Mouse (Mus musculus): ENCODE data around the gene Dcst1. TPM values are rescaled to one million over a fixed set of nuclear protein-coding genes. Genes with fewer than 3 reads are reported as not detected.
A peak's percentile ranks its signal among the peaks of the same experiment; 100 is the strongest.

Dcst1 gene
- polyA plus RNA-seq, 1 experiment = 74.5 TPM

DNA sequence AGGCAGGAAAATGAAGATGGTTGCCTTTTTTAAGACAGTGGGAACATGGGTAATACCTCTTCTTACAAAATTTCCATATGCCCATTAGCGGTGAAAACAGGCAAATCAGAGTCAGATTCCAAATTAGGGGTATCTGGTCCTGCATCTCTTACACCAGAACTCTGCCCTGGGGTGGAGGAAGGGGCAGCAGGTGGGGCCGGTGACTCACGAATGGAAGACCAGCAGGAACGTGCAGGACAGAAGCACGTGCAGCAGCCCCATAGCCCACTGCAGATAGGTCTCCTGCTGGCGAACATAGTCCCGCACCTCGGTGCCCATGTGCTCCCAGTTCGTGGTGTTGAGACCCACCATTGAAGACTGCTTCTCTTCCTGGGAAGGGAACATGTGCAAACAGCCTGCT is 9.0 kb downstream of the Dcst1 start:
- Histone ChIP-seq H3K27ac (ENCODE audit: control insufficient read depth, insufficient read depth, low read depth, low read length) (no peak overlapping the region), H3K27me3 (ENCODE audit: control insufficient read depth, insufficient read depth, low read length) (no peaks in the 10 kb centered on the region), H3K4me3 (ENCODE audit: control insufficient read depth, low read depth, low read length) (no peak overlapping the region), H3K4me1 (ENCODE audit: control insufficient read depth, insufficient read depth, low read length) (peaks cover 2% of the 10 kb centered on the region; the same call in 1 of the 2 replicates), H3K36me3 (ENCODE audit: control insufficient read depth, insufficient read depth, low read length) (no peaks in the 10 kb centered on the region)
- TF ChIP-seq CTCF (IDR thresholded peaks at IDR 0.05; ENCODE audit: control insufficient read depth, insufficient read depth, insufficient replicate concordance, low read depth, low read length) = no peak

DNA sequence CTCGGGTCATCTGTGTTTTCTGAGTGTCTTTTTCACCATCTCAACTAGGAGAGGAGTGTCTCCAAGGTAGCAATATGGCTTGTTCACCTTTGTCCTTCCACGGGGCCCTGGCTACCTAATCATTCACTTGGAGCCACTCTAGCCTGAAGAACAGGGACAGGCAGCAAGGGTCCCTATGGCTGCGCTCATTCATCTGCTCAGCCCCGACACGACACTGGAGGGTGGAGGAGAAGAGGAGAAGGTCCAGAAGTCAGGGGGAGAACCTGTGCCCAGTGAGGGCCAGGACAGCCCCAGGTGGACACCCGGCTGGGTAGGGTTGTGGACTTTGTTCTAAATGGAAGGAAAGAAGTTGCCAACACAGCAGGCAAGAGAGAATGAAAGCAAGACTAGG is 9.5 kb downstream of the Dcst1 start:
- TF ChIP-seq CTCF (IDR thresholded peaks at IDR 0.05; ENCODE audit: control insufficient read depth, insufficient read depth, insufficient replicate concordance, low read depth, low read length) (no peak), POLR2A (IDR thresholded peaks at IDR 0.05; ENCODE audit: control insufficient read depth, low read depth, low read length) (no peak)
- H3K27ac ChIP-seq (ENCODE audit: control insufficient read depth, insufficient read depth, low read depth, low read length) = no peak overlapping the region
- no peaks in the 10 kb centered on the region for H3K27me3 ChIP-seq (ENCODE audit: control insufficient read depth, insufficient read depth, low read length)
- H3K4me1 ChIP-seq (ENCODE audit: control insufficient read depth, insufficient read depth, low read length) = peaks cover 4% of the 10 kb centered on the region; the same call in 1 of the 2 replicates
- H3K36me3 ChIP-seq (ENCODE audit: control insufficient read depth, insufficient read depth, low read length) = no peaks in the 10 kb centered on the region
- no peak overlapping the region for H3K4me3 ChIP-seq (ENCODE audit: control insufficient read depth, low read depth, low read length)

DNA sequence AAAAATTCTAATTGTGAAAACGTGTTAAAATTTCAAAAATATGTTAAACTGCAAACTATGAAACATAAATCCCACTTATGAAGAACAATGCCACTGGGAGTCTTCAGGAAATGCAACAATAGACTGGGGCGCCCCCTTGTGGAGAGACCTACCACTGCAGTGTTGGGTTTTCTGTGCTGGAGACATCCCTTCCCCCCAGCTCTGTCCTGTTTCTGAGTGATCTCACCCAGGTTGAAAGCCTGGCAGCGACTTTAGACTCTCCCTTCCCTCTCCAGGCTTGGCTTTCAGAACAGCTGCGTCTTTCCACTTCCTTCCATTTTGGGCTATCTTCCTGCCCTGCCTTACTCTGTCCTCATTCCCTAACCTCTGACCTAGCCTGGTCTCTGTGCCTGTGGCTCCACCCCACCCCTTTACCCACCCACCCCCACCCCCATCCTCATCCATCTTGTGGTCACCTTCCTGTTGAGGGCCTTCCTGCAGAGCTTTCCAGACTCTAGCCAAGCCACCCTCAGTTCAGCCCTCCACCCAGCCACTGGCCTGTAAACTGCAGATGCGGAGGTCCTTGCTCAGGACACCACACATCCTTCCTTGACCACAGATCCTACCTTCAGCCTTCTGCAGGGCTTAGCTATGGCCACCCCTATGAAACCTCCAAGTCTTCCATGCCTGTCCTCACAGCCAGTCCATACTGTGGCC is 10.1 kb downstream of the Dcst1 start:
- TF ChIP-seq POLR2A (IDR thresholded peaks at IDR 0.05; ENCODE audit: control insufficient read depth, low read depth, low read length) (no peak), CTCF (IDR thresholded peaks at IDR 0.05; ENCODE audit: control insufficient read depth, insufficient read depth, insufficient replicate concordance, low read depth, low read length) (peak; percentile 73; the same call in 1 of the 2 replicates)
- H3K27me3 ChIP-seq (ENCODE audit: control insufficient read depth, insufficient read depth, low read length) = no peaks in the 10 kb centered on the region

DNA sequence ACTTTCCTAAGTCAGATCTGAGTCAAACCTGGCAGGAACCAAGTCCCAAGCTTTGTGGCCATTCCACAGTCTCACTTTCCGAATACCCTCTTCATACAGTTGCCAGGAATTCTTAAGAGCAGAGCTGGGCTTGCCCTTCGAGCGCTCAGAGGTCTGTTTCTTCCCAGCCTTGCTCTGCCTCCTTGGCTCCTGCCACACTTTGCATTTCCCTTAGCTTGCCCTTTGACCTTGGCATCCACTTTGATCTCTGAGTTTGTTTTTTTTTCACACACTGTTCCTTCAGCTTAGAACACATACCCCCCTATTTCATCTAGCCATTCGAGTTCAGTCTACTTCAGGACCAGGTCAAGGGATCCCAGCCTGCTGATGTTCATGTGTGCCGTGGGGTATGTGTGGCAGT is 13.8 kb downstream of the Dcst1 start:
- Histone ChIP-seq H3K27ac (ENCODE audit: control insufficient read depth, insufficient read depth, low read depth, low read length) (no peak overlapping the region), H3K4me3 (ENCODE audit: control insufficient read depth, low read depth, low read length) (no peak overlapping the region), H3K36me3 (ENCODE audit: control insufficient read depth, insufficient read depth, low read length) (no peaks in the 10 kb centered on the region), H3K4me1 (ENCODE audit: control insufficient read depth, insufficient read depth, low read length) (peaks cover 21% of the 10 kb centered on the region), H3K27me3 (ENCODE audit: control insufficient read depth, insufficient read depth, low read length) (no peaks in the 10 kb centered on the region)
- TF ChIP-seq CTCF (IDR thresholded peaks at IDR 0.05; ENCODE audit: control insufficient read depth, insufficient read depth, insufficient replicate concordance, low read depth, low read length) (no peak), POLR2A (IDR thresholded peaks at IDR 0.05; ENCODE audit: control insufficient read depth, low read depth, low read length) (no peak)

More for the DNA sequence above, 10.1 kb downstream of the Dcst1 start:
- Histone ChIP-seq H3K27ac (ENCODE audit: control insufficient read depth, insufficient read depth, low read depth, low read length) (no peak overlapping the region), H3K4me1 (ENCODE audit: control insufficient read depth, insufficient read depth, low read length) (peaks cover 9% of the 10 kb centered on the region; the same call in 1 of the 2 replicates), H3K4me3 (ENCODE audit: control insufficient read depth, low read depth, low read length) (no peak overlapping the region), H3K36me3 (ENCODE audit: control insufficient read depth, insufficient read depth, low read length) (no peaks in the 10 kb centered on the region)

DNA sequence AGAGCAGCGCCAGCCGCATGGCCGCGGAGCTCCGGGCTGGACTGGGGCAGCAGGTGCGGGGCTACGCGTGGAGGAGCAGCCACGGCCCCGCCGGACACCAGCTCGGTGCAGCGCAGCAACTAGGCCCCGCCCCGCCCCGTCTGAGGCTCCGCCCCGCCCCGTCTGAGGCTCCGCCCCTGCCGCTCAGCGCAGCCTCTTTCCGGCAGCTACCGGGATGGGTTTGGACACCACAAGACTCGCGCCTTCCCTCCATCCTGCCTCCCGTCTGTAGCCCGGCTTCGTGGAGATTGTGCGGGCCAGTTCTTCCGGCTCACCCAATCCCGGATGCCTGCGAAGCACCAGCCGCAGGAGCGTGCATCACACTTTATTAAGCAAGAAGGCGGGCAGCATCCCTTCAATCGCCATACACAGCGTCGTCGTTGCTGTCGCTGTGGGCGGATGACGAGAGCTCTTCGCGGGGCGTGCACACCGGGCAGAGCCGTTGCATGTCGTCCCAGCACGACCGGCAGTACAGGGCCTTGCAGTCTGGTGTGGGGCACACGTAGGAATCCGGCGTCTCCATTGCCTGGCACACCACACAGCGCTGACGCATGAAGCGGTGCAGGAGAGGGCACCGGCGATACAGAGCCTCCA is 15.1 kb downstream of the Dcst1 start, which contains the start of gene Adam15:
TSS of gene Adam15 (minus strand) at position 128 of the 633 bp plus-strand sequence.
- TF ChIP-seq CTCF (IDR thresholded peaks at IDR 0.05; ENCODE audit: control insufficient read depth, insufficient read depth, insufficient replicate concordance, low read depth, low read length) (no peak), POLR2A (IDR thresholded peaks at IDR 0.05; ENCODE audit: control insufficient read depth, low read depth, low read length) (peak; percentile 37)
- Histone ChIP-seq H3K27me3 (ENCODE audit: control insufficient read depth, insufficient read depth, low read length) (no peaks in the 10 kb centered on the region), H3K4me3 (ENCODE audit: control insufficient read depth, low read depth, low read length) (peak within 1 kb of the TSS; percentile 84), H3K27ac (ENCODE audit: control insufficient read depth, insufficient read depth, low read depth, low read length) (peak within 1 kb of the TSS; percentile 30), H3K4me1 (ENCODE audit: control insufficient read depth, insufficient read depth, low read length) (peaks cover 21% of the 10 kb centered on the region), H3K36me3 (ENCODE audit: control insufficient read depth, insufficient read depth, low read length) (no peaks in the 10 kb centered on the region)

DNA sequence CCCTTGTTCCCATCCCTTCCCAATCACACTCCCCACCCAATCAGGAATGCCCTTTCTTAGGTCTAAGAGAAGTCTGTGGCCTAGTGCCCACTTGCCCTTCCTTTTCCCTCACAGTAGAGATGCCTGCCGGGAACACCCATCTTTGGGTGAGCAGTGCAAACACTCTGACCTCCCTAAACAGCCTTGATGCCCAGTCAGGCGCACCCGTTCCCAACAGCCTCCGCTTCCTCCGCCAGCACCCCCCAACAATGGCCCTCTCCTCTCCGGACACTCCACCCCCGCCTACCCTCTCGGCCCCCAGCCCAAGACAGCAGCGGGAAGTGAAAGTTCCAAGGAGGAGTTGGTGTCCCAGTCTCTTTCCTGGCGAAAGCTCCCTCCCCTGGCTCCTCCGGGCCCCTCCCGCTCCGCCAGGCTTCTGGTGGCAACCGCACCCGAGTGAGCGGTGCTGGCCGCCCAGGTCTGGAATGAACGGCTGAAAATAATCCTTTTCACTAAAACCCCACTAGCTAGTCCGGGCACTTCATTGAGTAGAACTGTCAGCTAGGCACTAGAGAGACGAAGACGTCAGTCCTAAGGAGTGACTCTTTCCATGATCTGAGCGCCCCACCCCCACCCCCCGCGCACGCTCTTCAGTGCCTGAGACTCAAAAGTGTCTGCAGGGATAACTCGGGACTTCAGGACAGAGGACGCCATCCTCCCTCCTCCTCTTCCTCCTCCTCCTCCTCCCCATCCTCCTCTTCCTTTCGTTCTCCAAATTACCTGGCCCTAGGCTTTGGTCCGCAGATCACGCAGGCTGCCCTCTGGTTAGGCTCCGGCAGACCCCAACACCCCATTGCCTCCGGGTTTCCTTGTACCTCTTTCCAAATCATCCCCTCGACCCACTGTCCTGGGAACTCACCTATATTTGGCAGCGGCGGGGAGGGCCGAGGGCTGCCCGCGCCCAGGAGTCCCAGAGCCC is 15.9 kb downstream of the Dcst1 start:
- peak overlapping the region; percentile 30; the same call in 1 of the 2 replicates for H3K27ac ChIP-seq (ENCODE audit: control insufficient read depth, insufficient read depth, low read depth, low read length)
- no peak for TF ChIP-seq POLR2A (IDR thresholded peaks at IDR 0.05; ENCODE audit: control insufficient read depth, low read depth, low read length)
- TF ChIP-seq CTCF (IDR thresholded peaks at IDR 0.05; ENCODE audit: control insufficient read depth, insufficient read depth, insufficient replicate concordance, low read depth, low read length) = no peak
- H3K4me1 ChIP-seq (ENCODE audit: control insufficient read depth, insufficient read depth, low read length) = peaks cover 21% of the 10 kb centered on the region
- no peaks in the 10 kb centered on the region for H3K27me3 ChIP-seq (ENCODE audit: control insufficient read depth, insufficient read depth, low read length)
- no peaks in the 10 kb centered on the region for H3K36me3 ChIP-seq (ENCODE audit: control insufficient read depth, insufficient read depth, low read length)
- H3K4me3 ChIP-seq (ENCODE audit: control insufficient read depth, low read depth, low read length) = peak overlapping the region; percentile 84

DNA sequence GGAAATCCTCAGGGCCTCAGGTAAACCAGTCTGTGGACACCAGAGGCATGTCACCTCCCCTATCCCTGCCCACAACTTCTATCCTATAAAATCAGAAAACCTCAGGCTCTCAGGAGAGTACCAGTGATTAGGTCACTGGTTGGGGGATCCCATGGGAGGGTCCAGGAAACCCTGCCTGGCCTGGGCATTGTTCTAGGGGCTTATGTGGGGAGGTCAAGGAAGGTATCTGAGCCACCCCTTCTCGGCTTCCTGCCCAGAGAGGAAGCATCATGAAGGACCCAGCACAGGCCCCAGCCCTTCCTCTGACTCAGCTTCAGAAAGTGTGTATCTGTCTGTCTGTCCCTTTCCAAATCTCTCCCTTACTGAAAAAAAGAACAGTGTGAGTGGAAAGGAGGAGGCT is 17.1 kb downstream of the Dcst1 start:
- Histone ChIP-seq H3K4me1 (ENCODE audit: control insufficient read depth, insufficient read depth, low read length) (peaks cover 21% of the 10 kb centered on the region), H3K27me3 (ENCODE audit: control insufficient read depth, insufficient read depth, low read length) (no peaks in the 10 kb centered on the region), H3K4me3 (ENCODE audit: control insufficient read depth, low read depth, low read length) (no peak overlapping the region), H3K27ac (ENCODE audit: control insufficient read depth, insufficient read depth, low read depth, low read length) (no peak overlapping the region), H3K36me3 (ENCODE audit: control insufficient read depth, insufficient read depth, low read length) (no peaks in the 10 kb centered on the region)
- no peak for TF ChIP-seq POLR2A (IDR thresholded peaks at IDR 0.05; ENCODE audit: control insufficient read depth, low read depth, low read length)
- no peak for TF ChIP-seq CTCF (IDR thresholded peaks at IDR 0.05; ENCODE audit: control insufficient read depth, insufficient read depth, insufficient replicate concordance, low read depth, low read length)
